Mouse (Mus musculus) kidney, embryonic 16.5 days (tissue): ENCODE results near the gene Zfp654. TPM values are rescaled to one million over a fixed set of nuclear protein-coding genes. Genes with fewer than 3 reads are reported as not detected.

Experiments
- ATAC-seq: fragments of 200-750 bp; cut with Nextera tagmentation; 2 replicates; pipeline ENCODE4 v1.8.0; 2017; ENCODE audit warnings: moderate TSS enrichment; ENCODE audit not compliant: low FRiP score, low TSS enrichment
- H3K27ac ChIP-seq: fragments of 300-500 bp; sonication (generic); 2 replicates; pipeline ENCODE4 v1.5.1; 2014; ENCODE audit warnings: low read length
- H3K27me3 ChIP-seq: fragments of 300-500 bp; sonication (generic); 2 replicates; pipeline ENCODE4 v1.6.1; 2014; ENCODE audit warnings: low read length, control low read depth, mixed read lengths; ENCODE audit not compliant: insufficient read depth
- H3K36me3 ChIP-seq: fragments of 300-500 bp; sonication (generic); 2 replicates; pipeline ENCODE4 v1.6.1; 2014; ENCODE audit warnings: low read length, control low read depth, mixed read lengths; ENCODE audit not compliant: insufficient read depth
- H3K4me1 ChIP-seq: fragments of 300-500 bp; sonication (generic); 2 replicates; pipeline ENCODE4 v1.6.1; 2014; ENCODE audit warnings: low read length, control low read depth, mixed read lengths; ENCODE audit not compliant: insufficient read depth
- H3K4me2 ChIP-seq: fragments of 300-500 bp; sonication (generic); replicated peaks from 2 replicates; pipeline ENCODE4 v1.6.1; 2014; ENCODE audit warnings: low read depth, low read length
- H3K4me3 ChIP-seq: fragments of 300-500 bp; sonication (generic); 2 replicates; pipeline ENCODE4 v1.5.1; 2014; ENCODE audit warnings: mild to moderate bottlenecking, low read length
- H3K9ac ChIP-seq: fragments of 300-500 bp; sonication (generic); replicated peaks from 2 replicates; pipeline ENCODE4 v1.6.1; 2014; ENCODE audit warnings: low read length
- H3K9me3 ChIP-seq: fragments of 300-500 bp; sonication (generic); 2 replicates; pipeline ENCODE4 v1.6.1; 2016; ENCODE audit warnings: low read length, control low read depth
- WGBS: fragments of 180-500 bp; shearing (Covaris S2); extraction: QIAGEN DNeasy Blood & Tissue Kit; methylation state at CpG from one replicate; pipeline ENCODE4 v1.1.7; 2014; 5-methylcytosine and 5-hydroxymethylcytosine counted together
- polyA plus RNA-seq: library from polyadenylated mRNA; unstranded; fragments of >200 nt; fragmentation: Nextera tagmentation; extraction: Ambion mirVana; gene quantifications from 2 replicates; pipeline ENCODE4 v1.2.1, GENCODE M21; 2015

Gene Zfp654
- polyA plus RNA-seq, 1 experiment from 2014 or later, result 5.9 TPM

GRCm38 (mm10) chr16:64789706-64790105, 61.7 kb downstream of the Zfp654 start:
- H3K4me3 ChIP-seq, result no peak overlapping the region
- H3K4me2 ChIP-seq, result no peak overlapping the region
- ATAC-seq, result no peak
- H3K36me3 ChIP-seq, result peaks cover 15% of the 10 kb centered on the region
- no peaks in the 10 kb centered on the region for H3K4me1 ChIP-seq
- no peak overlapping the region for H3K27ac ChIP-seq
- WGBS, result 96% methylated on average over 3 of the region's 3 CpGs
- H3K9me3 ChIP-seq, result no peaks in the 10 kb centered on the region
- no peak overlapping the region for H3K9ac ChIP-seq
- no peaks in the 10 kb centered on the region for H3K27me3 ChIP-seq

GRCm38 (mm10) chr16:64775516-64775915, 75.9 kb downstream of the Zfp654 start:
- 83% methylated on average over 1 of the region's 1 CpGs for WGBS
- no peak overlapping the region for H3K27ac ChIP-seq
- no peak overlapping the region for H3K4me2 ChIP-seq
- H3K9me3 ChIP-seq, result no peaks in the 10 kb centered on the region
- ATAC-seq, result no peak
- no peak overlapping the region for H3K9ac ChIP-seq
- no peaks in the 10 kb centered on the region for H3K27me3 ChIP-seq
- H3K36me3 ChIP-seq, result peaks cover 4% of the 10 kb centered on the region
- peaks cover 4% of the 10 kb centered on the region; the same call in 1 of the 2 replicates for H3K4me1 ChIP-seq
- H3K4me3 ChIP-seq, result no peak overlapping the region

GRCm38 (mm10) chr16:64771431-64771818, 80.0 kb downstream of the Zfp654 start:
- H3K27ac ChIP-seq, result no peak overlapping the region; the same call in 1 of the 2 replicates
- peak overlapping the region; percentile 83 for H3K4me3 ChIP-seq
- H3K4me1 ChIP-seq, result peaks cover 10% of the 10 kb centered on the region; the same call in 1 of the 2 replicates
- H3K36me3 ChIP-seq, result peaks cover 9% of the 10 kb centered on the region; the same call in 1 of the 2 replicates
- ATAC-seq, result no peak
- peak overlapping the region; percentile 59 for H3K4me2 ChIP-seq
- H3K9me3 ChIP-seq, result no peaks in the 10 kb centered on the region
- no peaks in the 10 kb centered on the region for H3K27me3 ChIP-seq
- H3K9ac ChIP-seq, result peak overlapping the region; percentile 89
- WGBS, result 89% methylated on average over 2 of the region's 2 CpGs

- H3K4me3 ChIP-seq, result peak within 1 kb of the TSS; percentile 83
- peak within 1 kb of the TSS; percentile 87 for H3K27ac ChIP-seq
- peaks cover 13% of the 10 kb centered on the region; the same call in 1 of the 2 replicates for H3K36me3 ChIP-seq
- H3K27me3 ChIP-seq, result no peaks in the 10 kb centered on the region
- H3K9ac ChIP-seq, result peak within 1 kb of the TSS; percentile 89
- H3K4me1 ChIP-seq, result peaks cover 10% of the 10 kb centered on the region; the same call in 1 of the 2 replicates
- H3K4me2 ChIP-seq, result peak within 1 kb of the TSS; percentile 59
- 2% methylated on average over 72 of the region's 72 CpGs for WGBS
- ATAC-seq, result peak; percentile 98
- no peaks in the 10 kb centered on the region for H3K9me3 ChIP-seq
Observed at GRCm38 (mm10) chr16:64770521-64771430, 80.7 kb downstream of the Zfp654 start, which contains the start of gene 4930453N24Rik. Gene 4930453N24Rik (minus strand): TSS chr16:64771161.

GRCm38 (mm10) chr16:64766696-64767300, 84.7 kb downstream of the Zfp654 start:
- no peaks in the 10 kb centered on the region for H3K27me3 ChIP-seq
- H3K4me3 ChIP-seq, result no peak overlapping the region
- peaks cover 11% of the 10 kb centered on the region for H3K9me3 ChIP-seq
- peaks cover 32% of the 10 kb centered on the region for H3K36me3 ChIP-seq
- no peak for ATAC-seq
- 89% methylated on average over 8 of the region's 8 CpGs for WGBS
- H3K4me2 ChIP-seq, result no peak overlapping the region
- no peak overlapping the region for H3K27ac ChIP-seq
- H3K9ac ChIP-seq, result no peak overlapping the region
- H3K4me1 ChIP-seq, result peaks cover 10% of the 10 kb centered on the region; the same call in 1 of the 2 replicates

GRCm38 (mm10) chr16:64759245-64759626, 92.2 kb downstream of the Zfp654 start:
- 83% methylated on average over 1 of the region's 1 CpGs for WGBS
- no peaks in the 10 kb centered on the region for H3K4me1 ChIP-seq
- H3K4me2 ChIP-seq, result no peak overlapping the region
- no peak overlapping the region for H3K9ac ChIP-seq
- H3K4me3 ChIP-seq, result no peak overlapping the region
- H3K27ac ChIP-seq, result no peak overlapping the region
- peaks cover 15% of the 10 kb centered on the region for H3K9me3 ChIP-seq
- ATAC-seq, result no peak
- H3K27me3 ChIP-seq, result no peaks in the 10 kb centered on the region
- peaks cover 13% of the 10 kb centered on the region for H3K36me3 ChIP-seq

GRCm38 (mm10) chr16:64758561-64759244, 92.7 kb downstream of the Zfp654 start:
- Histone ChIP-seq H3K36me3 (peaks cover 10% of the 10 kb centered on the region), H3K4me2 (no peak overlapping the region), H3K4me3 (no peak overlapping the region), H3K27me3 (no peaks in the 10 kb centered on the region), H3K9me3 (peaks cover 14% of the 10 kb centered on the region), H3K9ac (no peak overlapping the region), H3K4me1 (no peaks in the 10 kb centered on the region), H3K27ac (no peak overlapping the region)
- ATAC-seq, result no peak
- 55% methylated on average over 6 of the region's 6 CpGs for WGBS

- no peaks in the 10 kb centered on the region for H3K27me3 ChIP-seq
- no peak overlapping the region for H3K4me3 ChIP-seq
- H3K36me3 ChIP-seq, result peaks cover 1% of the 10 kb centered on the region
- no peaks in the 10 kb centered on the region for H3K4me1 ChIP-seq
- no peak overlapping the region for H3K9ac ChIP-seq
- no peak for ATAC-seq
- H3K4me2 ChIP-seq, result no peak overlapping the region
- 70% methylated on average over 7 of the region's 7 CpGs for WGBS
- no peak overlapping the region for H3K27ac ChIP-seq
- peaks cover 5% of the 10 kb centered on the region; the same call in 1 of the 2 replicates for H3K9me3 ChIP-seq
Observed at GRCm38 (mm10) chr16:64757666-64758400, 93.6 kb downstream of the Zfp654 start.

- Histone ChIP-seq H3K4me1 (no peaks in the 10 kb centered on the region), H3K27me3 (no peaks in the 10 kb centered on the region), H3K4me3 (no peak overlapping the region), H3K9ac (no peak overlapping the region), H3K4me2 (no peak overlapping the region), H3K36me3 (no peaks in the 10 kb centered on the region), H3K9me3 (peaks cover 5% of the 10 kb centered on the region; the same call in 1 of the 2 replicates), H3K27ac (no peak overlapping the region)
- WGBS, result 72% methylated on average over 6 of the region's 6 CpGs
- no peak for ATAC-seq
Observed at GRCm38 (mm10) chr16:64756321-64756720, 95.1 kb downstream of the Zfp654 start.
